Mouse (Mus musculus): ENCODE results near the gene Ube2v1. TPM values are rescaled to one million over a fixed set of nuclear protein-coding genes. Genes with fewer than 3 reads are reported as not detected.
A peak's percentile ranks its signal among the peaks of the same experiment; 100 is the strongest.

The Ube2v1 gene
- total RNA-seq, 2 experiments from 2014 or later: 170 to 181 TPM

DNA sequence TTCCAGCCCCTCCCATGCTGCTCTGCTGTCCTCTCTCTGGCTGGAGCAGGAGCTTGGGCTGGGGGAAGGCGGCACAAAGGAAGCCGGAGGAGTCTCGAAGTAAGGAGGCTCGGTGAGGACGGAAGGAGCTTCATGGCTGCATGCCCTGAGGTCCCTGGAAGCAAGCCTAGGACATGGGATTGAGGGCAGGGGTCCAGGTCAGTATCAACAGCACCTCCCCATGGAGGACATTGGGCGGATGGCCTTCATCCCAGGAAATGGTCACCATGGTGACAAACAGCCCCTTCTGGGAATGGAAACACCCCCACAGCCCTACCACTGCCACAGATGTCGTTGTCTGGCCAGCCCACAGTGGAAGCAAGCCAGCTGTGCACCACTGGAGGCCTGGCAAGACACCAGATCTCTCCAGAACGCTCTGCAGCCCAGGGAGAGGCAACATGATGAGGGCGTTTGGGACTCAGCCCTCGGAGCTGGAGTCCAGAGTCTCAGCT is 37.4 kb downstream of the Ube2v1 start:
- TF ChIP-seq CTCF (IDR thresholded peaks at IDR 0.05): peak; percentile 20; the same call in 1 of the 2 replicates
- intact Hi-C loops (cut with DNase I): no loop called here
- H3K27ac ChIP-seq: peak overlapping the region; percentile 78
- peak; percentile 92 for DNase-seq
- peak overlapping the region; percentile 13; the same call in 1 of the 2 replicates for H3K4me3 ChIP-seq

DNA sequence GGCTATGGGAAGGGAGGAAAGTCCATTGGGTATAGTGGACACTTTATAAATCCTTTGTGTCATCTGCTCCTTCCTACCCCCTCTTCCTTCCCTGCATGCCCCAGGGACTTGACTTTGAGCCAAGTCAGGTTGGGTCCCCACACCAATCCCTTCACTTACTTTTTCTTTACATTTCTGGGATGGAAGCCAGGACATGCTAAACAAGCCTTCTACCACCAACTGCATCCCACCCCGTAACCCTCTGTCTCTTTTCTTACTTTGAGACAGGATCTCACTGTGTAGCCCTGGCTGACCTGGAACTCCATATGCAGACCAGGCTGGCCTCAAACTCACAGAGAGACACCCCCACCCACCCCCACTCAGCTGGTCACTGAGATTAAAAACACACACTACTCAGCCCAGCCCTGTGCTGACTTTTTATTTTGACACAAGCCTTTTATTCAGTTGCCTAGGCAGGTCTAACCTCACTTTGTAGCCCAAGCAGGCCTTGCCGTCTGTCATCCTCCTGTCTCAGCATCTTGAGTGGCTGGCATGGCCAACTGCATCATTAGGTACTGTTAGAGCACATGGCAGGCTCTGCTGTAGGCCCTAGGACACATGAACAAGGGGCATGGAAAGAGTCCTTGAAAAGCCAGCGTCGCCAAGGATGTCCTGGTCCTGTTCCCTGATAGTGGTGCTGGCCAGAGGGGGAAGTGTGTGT is 38.2 kb downstream of the Ube2v1 start:
- TF ChIP-seq CTCF (IDR thresholded peaks at IDR 0.05): no peak
- intact Hi-C loops (cut with DNase I): no loop called here
- DNase-seq: no peak
- Histone ChIP-seq H3K4me3 (no peak overlapping the region), H3K27ac (peak overlapping the region; percentile 78)

DNA sequence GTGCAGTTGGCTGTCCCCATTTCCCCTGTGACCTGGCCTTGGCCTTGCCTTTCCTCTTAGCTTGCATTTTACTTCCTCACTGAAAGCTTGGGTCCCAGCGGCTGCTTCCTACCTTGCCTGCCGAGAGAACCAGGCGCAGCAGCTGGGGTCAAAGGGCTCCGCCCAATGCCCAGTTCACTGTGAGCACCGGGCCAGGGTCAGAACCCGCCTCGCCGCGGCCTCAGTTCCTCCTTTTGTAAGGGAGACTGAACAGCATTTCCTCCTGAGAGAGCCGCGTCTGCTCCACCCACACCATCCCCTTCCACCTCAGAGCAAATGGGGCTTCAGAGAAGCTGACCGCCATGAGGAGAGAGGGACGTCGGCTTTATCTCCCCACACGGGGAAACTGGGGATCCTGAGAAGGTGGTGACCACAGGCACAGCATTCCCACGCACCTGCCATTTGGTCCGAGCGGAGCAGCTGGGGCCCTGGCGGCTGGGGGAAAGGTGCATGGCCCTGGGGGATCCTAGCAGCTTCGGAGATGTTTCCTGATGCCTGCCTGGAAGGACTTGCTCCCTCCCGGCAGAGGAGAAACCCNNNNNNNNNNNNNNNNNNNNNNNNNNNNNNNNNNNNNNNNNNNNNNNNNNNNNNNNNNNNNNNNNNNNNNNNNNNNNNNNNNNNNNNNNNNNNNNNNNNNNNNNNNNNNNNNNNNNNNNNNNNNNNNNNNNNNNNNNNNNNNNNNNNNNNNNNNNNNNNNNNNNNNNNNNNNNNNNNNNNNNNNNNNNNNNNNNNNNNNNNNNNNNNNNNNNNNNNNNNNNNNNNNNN is 42.9 kb downstream of the Ube2v1 start:
- no peak for TF ChIP-seq CTCF (IDR thresholded peaks at IDR 0.05)
- DNase-seq: peak; percentile 68

DNA sequence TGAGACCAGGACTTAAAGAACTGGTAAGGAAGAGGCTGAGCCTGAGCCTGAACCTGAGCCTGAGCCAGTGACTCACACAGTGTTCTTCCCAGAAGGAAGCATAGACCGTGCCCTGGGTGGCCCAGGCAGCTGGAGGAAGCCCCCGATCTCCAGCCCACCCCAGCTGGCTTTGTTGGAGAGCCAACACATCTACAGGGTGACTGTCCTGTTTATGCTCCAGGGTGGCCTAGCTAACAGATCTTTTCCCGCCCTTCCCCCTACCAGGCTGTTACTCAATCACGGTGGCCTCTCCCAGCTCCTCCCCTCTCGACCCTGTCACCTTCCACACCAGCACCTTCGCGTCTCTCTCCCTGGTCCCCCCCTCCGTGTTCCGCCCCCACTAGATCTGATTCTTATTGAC is 44.9 kb downstream of the Ube2v1 start:
- intact Hi-C loops (cut with DNase I): no loop called here
- H3K4me3 ChIP-seq: no peak overlapping the region
- peak; percentile 32 for DNase-seq
- no peak for TF ChIP-seq CTCF (IDR thresholded peaks at IDR 0.05)
- peak overlapping the region; percentile 76 for H3K27ac ChIP-seq

More for the DNA sequence above, 42.9 kb downstream of the Ube2v1 start:
- H3K27ac ChIP-seq: peak overlapping the region; percentile 88
- intact Hi-C loops (cut with DNase I): loop anchor here (2.0 kb wide), 1 partner anchor 18 kb away; no protein-coding TSS in a partner anchor
- H3K4me3 ChIP-seq: peak overlapping the region; percentile 72

DNA sequence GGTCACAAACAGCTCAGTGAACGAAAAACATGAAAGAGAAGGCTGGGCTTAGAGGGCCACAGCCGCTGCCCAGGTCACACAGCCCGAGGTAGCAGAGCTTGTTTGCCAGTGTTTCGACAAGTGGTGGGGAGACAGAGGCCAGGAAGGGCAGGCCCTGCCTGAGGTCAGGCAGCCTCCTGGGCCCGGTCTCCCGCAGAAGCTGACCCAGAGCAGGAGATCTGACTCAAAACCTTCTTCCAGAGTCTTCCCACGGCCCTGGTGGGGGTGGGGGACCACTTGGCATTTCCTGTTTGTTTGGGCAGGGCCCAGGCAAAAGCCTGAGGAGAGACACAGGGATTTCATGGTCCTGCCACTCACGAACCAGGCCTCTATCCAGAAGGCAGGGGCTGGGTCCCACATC is 45.9 kb downstream of the Ube2v1 start:
- peak overlapping the region; percentile 76 for H3K27ac ChIP-seq
- no peak for TF ChIP-seq CTCF (IDR thresholded peaks at IDR 0.05)
- intact Hi-C loops (cut with DNase I): no loop called here
- DNase-seq: peak; percentile 52
- H3K4me3 ChIP-seq: peak overlapping the region; percentile 17; the same call in 1 of the 2 replicates

DNA sequence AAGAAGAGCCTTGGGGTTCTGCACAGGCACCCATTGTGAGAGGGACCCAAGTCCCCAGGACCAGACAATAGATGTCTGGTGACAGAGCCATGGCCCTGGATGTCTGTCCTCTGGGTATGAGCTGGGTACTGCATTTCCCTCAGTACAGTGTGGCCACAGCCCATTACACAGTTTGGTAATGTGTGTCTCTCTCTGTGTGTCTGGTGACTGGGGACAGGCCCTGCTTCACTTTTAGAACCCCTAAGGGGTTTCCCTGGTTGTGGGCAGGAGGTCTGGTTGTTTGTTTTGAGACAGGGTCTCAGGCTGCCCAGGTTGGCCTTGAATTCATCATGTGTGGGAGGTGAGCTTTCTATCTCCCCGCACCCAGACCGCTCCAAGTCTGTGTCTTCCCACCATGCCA is 46.6 kb downstream of the Ube2v1 start:
- Histone ChIP-seq H3K4me3 (no peak overlapping the region), H3K27ac (peak overlapping the region; percentile 43)
- no peak for DNase-seq
- intact Hi-C loops (cut with DNase I): no loop called here
- TF ChIP-seq CTCF (IDR thresholded peaks at IDR 0.05): no peak

DNA sequence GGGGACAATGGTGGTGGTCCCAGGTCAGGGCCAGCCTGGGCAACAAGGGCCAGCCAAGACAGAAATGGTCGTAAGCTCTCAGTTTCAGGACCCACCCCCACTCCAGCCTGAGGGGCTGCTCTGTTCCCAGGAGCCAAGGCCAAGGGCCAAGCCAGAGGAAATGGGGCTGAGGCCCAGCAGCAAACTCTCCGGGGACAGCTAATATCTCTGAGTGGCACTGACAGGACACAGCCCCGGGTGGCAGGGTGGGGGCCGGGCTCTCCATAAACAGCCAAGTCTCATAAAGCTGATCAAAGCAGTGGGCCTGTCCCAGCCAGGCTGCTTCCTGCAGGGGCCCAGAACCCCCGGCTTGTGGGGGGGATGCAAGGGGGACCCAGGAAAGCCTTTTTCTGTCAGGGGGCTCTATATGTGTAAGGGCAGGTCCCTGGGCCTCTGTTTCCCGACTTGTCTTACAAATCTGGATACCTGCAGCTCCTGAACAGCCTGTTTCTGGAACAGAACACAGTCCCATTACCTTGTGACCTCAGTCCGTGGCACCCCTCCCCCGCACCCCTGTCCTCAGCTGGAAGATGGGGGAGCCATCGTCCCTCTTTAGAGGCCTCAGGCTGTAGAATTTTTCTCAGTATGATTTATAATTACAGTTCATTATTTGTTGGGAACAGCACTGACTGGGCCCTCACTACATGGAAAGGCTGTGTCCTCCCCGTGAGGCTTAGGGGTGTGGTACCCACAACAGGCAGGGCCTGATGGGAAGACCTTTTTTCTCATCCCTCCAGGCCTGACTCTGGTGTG is 48.5 kb downstream of the Ube2v1 start:
- TF ChIP-seq CTCF (IDR thresholded peaks at IDR 0.05): no peak
- Histone ChIP-seq H3K27ac (peak overlapping the region; percentile 35; the same call in 1 of the 2 replicates), H3K4me3 (no peak overlapping the region)
- peak; percentile 27 for DNase-seq
- intact Hi-C loops (cut with DNase I): no loop called here

DNA sequence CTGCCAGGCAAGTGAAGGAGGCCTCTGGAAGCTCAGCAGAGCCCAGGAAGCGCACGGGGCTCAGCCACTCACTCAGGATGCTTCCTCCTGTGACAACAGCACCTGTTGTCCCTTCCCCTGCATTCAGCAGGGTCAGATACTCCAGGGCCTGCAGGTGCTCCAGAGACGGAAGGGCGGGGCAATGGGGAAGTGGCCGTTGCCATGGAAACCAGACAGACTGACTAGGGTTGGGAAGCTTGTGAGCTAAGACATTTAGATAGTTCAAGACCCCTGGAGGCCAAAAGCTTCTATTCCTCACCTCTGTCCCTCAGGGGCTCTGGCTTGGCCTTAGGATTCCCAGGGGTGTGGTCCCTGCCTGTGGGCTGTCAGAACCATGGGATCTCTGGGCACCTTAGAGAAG is 53.4 kb downstream of the Ube2v1 start:
- Histone ChIP-seq H3K27ac (no peak overlapping the region), H3K4me3 (no peak overlapping the region)
- TF ChIP-seq CTCF (IDR thresholded peaks at IDR 0.05): no peak
- DNase-seq: no peak
- intact Hi-C loops (cut with DNase I): no loop called here

DNA sequence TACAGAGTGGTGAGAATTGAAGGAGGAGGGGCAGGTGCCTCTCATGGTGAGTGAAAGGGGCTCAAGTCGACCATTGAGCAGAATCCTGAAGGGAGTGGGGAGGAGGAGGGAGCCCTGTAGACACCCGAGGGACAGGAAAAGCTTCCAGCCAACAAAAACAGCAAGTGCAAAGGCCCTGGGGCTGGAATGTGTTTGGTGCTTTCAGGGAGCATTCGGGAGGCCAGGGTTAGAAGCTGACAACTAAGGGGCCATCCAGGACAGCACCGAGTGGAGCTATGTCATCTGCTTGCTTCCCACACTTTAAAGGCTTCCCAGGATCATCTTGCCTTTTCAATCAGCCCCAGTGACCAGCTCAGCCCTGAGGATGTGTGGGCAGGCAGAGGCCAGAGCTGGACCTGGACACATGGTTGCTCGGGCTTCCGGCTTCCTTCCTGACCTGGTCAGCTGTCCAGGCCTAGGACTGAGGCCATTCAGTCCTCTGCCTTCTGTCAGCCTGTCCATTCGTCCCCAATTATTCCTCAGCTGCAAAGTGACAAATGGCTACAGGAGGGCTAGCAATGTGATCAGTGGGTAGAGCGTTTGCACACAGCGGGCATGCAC is 54.6 kb downstream of the Ube2v1 start:
- intact Hi-C loops (cut with DNase I): no loop called here
- Histone ChIP-seq H3K27ac (no peak overlapping the region), H3K4me3 (no peak overlapping the region)
- DNase-seq: no peak
- no peak for TF ChIP-seq CTCF (IDR thresholded peaks at IDR 0.05)

DNA sequence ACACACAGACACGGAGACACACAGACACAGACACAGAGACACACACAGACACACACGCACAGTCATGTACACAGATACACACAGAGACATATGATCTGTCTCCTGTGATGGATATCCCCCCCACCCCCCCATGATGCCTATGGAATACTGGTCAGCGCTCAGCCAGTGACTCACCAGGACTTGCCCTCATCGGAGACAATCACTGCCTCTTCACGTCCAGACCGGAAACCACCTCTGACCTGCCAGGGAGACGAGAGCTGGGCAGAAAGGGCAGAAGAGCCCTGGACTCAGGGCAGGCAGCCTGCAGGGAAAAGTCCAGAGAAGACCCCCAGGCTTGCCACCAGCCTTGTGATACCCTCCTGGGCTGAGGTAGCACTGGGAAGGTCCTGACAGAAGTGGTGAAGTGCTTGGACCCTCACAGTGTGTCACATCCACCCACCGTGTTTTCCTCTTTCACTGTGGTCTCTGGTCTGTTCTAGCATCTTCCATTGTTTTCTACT is 55.7 kb downstream of the Ube2v1 start:
- intact Hi-C loops (cut with DNase I): no loop called here
- Histone ChIP-seq H3K27ac (no peak overlapping the region), H3K4me3 (no peak overlapping the region)
- no peak for DNase-seq
- no peak for TF ChIP-seq CTCF (IDR thresholded peaks at IDR 0.05)

DNA sequence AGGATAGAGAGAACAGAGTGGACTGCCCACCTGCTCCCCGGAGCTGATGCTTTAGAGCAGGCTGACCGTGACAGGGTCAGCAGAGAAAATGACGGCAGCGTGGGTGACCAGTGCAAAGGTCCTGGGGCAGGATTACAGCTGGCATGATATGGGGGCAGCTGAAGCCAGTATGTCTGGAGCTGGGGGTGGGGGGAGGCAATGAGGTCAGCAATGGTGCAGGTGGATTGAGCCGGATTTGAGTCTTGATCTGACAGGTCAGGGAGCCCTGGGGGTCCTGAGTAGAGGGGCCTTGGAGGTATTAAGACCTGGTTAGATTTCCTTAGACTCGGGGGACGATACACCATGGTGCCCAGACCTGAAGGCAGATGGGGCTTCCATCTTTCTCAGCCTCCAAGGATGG is 56.3 kb downstream of the Ube2v1 start:
- no peak for TF ChIP-seq CTCF (IDR thresholded peaks at IDR 0.05)
- Histone ChIP-seq H3K4me3 (no peak overlapping the region), H3K27ac (peak overlapping the region; percentile 65)
- DNase-seq: no peak
- intact Hi-C loops (cut with DNase I): no loop called here

DNA sequence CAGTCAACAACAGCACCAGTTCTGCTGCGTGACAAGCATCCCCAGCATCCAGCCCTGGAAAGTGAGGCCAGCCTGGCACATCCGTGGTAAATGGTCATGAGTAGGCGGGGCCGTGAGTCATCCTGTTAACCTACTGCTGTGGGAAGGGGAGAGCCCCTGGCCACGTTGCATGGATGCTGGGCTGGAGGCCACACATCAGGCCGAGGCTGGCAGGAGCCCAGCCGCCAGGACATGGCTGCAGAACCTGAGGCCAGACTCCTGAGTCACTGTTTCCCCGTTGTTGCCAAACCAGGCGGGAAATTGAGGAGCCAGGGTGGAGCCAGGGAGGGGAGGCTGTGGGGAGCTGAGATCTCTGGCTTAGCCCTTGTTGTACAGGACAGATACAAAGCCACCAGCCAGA is 57.1 kb downstream of the Ube2v1 start:
- intact Hi-C loops (cut with DNase I): no loop called here
- peak overlapping the region; percentile 65 for H3K27ac ChIP-seq
- peak; percentile 88 for DNase-seq
- H3K4me3 ChIP-seq: no peak overlapping the region
- TF ChIP-seq CTCF (IDR thresholded peaks at IDR 0.05): no peak

Data from gastrocnemius, adult 2 months (tissue).